Mouse (Mus musculus): ENCODE measurements around the gene Gm10638.

DNA sequence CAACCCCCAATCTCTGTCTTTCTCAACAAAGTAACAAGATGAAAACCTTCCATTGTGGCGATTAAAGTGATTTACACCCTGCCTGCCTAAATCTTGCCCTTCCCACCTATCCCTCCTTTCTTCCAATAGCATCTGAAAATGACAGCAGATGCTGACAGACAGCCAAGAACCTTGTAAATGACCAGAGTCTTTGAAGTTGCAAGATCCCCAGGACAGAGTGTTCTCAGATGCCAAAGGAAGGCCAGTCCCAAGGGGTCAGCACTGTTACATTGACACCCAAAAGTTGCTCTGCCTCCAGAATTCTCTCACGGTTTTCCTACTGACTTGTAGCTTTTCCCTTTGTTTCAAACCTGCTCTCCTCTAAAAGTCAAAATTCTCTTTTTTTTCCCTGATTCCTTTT, 4.3 kb downstream of the Gm10638 start:
- TF ChIP-seq CTCF (IDR thresholded peaks at IDR 0.05; ENCODE audit: insufficient read depth, low read length) (no peak), POLR2A (IDR thresholded peaks at IDR 0.05; ENCODE audit: borderline replicate concordance, extremely low read depth, low read depth, low read length) (no peak)
